Mouse (Mus musculus): ENCODE data around the gene Agbl4.

Gene Agbl4

DNA sequence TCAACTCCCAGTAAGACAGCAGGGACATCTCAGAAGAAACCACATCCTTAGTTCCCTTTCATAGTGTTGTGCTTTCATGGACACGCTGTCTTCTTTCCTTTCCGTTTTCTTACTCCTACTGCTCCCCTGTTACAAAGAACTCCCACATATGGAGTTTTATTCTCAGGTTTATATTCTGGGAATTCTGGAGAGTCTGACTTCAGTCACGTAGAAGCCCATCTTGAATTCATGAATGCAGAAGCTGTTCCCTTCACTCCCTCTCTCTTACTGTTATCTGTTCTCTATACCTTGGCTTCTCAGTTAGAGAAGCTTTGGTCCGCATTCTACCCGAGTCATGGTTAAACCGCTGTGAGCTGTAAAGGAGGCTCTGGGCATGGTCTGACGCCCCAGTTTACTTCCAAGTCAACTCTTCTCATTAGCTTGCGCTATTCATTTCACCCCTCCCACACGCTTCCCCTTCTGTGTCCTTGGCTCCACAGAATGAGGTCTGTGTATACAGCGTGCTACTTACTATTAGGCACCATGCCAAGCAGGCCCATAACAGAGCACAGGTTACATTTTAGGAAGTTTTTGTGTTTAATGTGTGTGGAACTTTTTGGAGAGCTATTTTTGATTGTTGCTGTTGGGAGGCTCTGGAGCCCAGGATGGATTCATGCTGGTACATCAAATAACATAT is 1186.2 kb downstream of the Agbl4 start:
- no peak for DNase-seq (ENCODE audit: low spot score)

DNA sequence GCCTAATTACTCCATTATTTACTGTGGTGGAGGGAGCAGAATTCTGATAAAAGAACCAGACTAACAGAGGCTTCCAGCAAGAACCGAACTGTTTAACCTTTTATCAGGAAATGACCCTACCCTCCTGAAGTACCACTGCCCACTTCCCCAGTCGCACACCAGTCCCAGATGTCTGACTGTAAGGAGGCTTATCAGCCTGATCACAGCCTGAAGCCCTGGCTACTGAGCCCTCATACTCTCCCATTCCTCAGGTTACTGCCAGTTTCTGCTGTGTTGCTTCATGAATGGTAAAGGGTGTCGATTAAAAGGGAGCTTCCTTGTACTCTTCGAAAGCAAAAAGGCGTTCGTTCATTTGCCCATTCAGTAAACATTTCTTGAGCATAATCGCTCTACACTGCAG is 1186.8 kb downstream of the Agbl4 start:
- no peak for DNase-seq (ENCODE audit: low spot score)

DNA sequence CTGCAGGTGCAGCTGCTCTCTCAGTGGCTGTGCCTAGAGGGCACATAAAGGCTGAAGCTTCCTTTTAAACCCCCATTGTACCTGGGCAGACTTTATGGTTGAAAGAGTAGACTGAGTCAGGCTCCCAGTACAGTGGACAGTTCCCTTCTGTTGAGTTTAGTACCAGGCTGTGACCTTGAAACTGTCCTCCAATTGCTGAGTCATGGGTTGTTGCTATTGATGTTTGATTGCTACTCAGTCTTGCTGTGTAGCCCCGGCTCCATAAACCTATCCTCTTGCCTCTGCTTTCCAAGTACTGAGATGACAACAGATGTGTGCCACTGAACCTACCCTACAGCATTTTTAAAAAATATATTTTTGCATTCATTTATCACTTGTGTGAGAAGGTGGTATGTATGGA is 1190.8 kb downstream of the Agbl4 start:
- DNase-seq (ENCODE audit: low spot score) = no peak

DNA sequence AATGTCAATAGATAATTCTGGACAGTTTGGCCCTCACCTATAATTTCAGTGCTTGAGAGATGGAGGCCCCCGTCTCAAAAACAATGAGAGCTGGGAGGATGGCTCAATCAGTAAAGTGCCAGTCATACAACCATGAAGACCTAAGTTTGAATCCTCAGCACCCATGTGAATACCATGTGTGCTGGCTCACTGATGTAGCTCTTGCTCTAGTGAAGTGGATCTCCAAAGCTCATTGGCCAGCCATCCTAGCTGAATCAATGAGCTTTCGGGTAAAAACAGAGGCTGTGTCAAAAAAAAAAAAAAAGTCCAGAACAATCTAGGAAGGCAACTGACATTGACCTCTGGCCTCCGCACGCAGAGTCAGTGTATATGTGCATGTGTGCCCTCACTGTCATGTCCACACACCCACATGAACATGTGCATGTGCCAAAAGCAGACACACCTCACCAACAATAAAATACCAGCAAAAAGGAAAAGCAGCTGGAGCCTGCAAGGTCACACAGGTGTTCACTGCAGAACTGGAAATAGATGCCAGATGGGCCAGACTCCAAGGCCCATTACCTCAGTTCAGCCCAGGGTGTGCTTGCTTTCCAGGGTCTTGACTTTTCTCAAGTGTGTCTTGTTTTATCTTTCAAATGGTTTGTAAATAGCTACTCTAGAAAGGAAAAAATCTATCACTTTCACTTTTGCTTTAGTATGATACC is 1192.2 kb downstream of the Agbl4 start:
- no peak for DNase-seq (ENCODE audit: low spot score)

DNA sequence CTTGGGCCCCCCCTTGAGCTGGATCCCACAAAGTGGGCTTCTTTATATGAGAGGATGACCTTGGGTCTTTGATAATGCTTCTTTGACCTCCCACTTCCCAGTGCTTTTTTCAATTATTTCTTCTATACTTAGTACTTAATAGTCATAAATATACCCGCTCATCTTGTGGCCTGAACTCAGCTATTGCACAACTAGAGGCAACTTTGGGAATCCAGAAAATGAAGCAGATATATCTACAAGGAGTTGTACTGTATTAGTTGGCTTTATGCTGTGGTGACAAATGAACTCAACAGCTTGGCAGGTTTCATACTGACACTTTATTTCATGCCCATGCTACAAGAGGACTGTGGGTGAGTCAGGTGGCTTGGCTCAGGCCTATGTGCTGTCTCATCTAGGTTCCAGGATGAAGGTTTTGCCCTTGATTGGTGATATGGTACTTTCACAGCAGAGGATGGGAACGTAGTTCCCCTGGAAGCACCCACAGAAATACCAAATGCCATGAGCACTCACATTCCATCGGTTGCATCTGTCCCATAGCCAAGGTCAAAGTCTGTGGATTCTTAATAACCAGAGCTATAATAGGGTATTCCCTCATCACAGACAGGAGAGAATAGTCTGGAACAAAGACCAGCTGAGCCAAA is 1197.3 kb downstream of the Agbl4 start:
- no peak for DNase-seq (ENCODE audit: low spot score)

DNA sequence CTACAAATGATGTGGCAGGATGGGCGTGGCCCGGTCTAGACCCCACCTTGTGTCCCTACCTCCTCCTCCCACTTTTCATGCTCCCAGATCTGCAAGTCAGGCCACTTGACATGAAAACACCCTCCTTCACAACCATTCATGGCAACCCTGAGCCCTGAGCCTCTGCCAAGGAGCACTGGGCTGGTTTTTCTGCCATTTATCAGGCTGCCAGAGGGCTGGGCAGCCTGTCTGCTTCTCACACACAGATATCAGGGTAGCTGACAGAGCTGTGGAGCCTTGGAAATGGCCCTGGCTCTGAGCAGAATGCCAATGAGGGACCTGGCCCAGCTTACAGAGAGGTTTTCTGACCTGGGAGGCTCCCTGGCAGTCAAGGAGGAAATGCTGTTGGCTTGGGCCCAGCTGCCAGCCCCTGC is 1199.8 kb downstream of the Agbl4 start:
- no peak for DNase-seq (ENCODE audit: low spot score)

DNA sequence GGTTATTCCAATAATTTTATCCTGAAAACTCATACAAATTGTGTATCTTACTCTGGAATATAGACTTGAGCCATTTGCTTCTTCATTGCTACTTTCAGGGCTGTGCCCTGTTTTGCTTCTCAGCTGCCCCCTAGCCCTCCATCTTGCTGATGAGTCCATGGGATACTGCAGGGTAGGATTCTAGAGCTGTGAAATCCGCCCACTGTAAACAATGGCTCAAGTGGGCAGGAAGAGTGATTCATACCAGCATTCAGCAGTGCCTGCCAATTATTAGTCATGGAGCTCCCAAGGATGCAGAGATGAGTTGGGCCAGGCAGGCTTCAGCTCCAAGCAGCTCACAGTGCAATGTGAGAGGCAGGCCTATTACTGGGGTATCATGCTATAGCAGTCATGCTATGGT is 1200.5 kb downstream of the Agbl4 start:
- no peak for DNase-seq (ENCODE audit: low spot score)

DNA sequence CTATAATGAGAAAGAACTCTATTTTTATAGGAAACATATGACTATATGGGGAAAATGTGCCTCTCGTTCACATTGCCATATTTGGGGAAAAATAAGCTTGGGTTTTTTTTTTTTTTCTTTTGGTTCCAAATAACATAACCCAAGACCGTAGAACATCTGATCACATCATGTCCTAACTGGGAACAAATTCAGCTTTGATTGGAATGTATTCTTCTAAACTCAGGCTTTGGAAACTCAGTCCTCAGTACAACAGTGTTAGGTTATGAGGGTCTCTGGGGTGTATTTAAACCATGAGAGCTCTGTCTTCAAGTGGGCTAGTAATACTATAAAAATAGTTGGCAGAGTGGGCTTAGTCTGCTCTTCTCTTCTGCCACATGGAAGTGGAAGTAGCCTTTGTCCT is 1205.7 kb downstream of the Agbl4 start:
- DNase-seq (ENCODE audit: low spot score) = no peak

DNA sequence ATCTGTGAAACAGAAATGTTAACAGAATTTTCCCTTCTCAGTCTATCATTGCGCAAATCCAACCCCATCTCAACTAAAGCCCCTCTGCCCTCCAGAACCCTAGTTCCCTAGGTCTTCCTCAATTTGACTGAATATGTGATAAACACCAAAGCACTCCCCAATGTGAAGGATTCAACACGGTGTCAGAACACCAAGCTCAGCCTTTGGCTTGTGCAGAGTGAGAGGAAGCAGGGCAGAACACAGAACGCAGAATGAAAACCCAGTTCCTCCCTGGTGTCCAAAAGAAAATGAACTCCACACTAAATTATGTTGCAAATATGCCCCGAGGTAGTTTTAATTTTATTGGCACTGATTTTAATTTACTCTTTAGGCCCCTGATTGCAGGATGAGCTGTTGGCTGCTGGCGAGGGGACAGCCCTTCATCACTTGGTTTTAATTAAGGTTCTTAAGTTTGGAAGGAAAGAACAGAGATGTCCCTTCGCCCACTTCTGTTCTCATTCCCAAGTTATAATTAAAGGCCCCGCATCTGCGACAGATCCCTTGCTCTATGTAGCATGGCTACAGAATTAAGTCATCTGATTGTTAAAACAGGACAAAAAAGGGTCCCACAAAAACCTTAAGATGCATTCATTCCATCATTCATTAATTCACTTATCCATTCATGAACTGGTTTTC is 1210.5 kb downstream of the Agbl4 start:
- DNase-seq (ENCODE audit: low spot score) = no peak

DNA sequence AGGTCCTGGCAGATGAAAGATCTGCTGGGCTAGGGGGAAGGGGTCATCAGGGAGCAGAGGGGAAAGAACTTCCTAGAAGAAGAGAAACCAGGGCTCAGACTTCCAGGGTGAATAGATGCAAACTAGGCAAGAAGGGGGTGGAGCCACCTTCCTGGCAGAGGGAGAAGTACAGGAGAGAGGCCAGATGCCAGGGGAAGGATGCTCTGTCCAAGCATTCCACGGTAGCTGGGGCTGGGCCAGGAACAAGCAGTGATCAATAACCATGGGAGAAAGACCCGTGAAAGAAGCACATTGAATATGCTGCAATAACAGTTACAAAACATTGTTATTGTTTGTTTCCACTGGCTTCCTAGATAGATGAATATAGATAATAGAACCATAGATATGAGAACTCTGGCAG is 1224.4 kb downstream of the Agbl4 start:
- no peak for DNase-seq (ENCODE audit: low spot score)

DNA sequence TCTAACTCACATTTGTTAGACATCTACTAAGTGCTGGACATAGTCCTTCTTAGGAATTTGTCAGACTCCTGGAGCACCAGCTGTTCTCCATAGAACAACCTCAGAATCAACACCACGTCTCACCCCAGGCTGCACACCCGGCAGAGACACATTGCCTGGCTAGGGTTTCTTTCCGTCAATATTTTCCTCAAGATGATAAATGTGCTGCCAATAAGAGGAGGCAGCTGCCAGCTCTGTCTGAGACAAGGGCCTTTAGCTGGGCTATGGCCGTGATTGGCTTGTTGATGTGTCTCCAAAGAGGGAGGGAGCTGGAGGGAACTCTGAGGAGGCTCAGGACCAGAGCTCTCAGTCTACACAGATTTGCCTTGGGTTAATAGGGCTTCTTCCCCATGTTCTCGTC is 1227.5 kb downstream of the Agbl4 start:
- no peak for DNase-seq (ENCODE audit: low spot score)

DNA sequence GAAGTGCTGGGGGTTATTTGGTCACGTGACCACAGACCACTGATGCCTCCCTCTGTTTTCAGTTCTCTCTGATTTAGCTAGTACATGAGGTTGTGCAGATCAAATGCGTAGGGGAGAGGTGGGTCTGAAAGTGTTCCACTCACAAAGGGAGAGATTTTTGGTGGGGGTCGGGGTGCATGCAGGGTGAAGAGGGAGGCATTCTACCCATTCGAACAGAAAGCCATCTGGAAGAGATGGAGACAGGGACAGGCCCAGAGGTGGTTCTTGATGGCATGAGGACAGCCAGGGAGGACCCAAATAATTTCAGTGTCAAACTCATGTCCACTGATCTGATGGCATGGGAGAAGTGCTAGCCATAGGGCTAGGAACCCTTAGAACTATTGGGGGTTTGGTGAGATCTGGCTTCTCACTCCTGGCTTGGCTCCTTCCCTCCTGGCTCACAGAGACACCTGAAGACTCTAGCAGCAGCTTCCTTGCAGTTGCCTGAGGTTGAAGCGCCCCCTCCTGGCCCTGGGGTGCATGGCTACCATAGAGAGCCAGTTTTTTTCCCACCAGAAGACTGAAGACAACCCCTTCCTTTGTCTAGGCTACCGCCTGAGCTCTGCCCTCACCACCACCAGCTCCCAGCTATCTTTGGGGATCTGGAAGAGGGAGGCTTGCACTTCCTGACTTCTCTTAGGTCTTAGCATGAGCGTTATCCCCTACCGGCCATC is 1228.8 kb downstream of the Agbl4 start:
- DNase-seq (ENCODE audit: low spot score) = peak; percentile 19

DNA sequence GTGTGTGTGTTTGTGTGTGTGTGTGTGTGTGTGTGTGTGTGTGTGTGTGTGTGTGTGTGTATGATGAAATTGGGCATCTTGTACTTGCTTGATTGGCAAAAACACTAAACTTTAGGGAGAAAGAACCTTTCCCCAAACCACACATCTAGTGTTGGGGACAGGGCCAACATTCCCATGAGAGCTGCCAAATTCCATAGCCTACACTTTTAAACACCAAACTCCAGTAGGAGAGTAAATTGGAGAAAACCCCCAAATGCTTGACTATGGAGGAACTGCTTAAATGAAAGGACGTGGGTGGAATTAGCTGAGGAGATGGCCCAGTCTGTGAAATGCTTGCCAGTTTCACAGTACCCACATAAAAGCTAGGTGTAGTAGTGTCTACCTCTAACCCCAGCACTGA is 1235.2 kb downstream of the Agbl4 start:
- no peak for DNase-seq (ENCODE audit: low spot score)

DNA sequence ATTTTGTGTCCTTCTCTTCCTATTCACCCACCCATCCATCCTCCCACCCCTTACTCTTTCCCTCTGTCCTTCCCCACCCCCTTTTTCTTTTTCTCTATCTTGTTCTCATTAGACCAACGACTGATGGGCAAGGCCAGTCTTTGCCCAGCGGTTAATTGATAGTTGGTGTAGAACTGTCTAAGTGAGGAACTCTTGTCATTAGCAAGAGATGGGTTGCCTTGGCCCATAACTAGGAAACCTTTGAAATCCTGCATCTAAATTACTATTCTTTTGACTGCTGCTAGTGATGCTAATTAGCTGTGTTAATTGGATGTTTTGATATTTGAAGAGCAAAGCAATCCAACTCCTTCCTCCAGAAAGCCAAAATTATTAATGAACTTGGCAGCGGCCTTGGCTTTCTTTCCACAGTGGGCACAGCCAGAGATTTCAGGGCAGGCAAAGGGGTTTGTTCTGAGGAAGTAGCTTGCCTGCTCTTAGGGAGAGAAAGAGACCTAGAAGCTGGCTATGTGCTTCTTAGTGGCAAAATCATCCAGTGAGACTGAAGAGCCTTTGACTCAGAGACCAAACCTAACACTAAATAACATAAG is 1238.2 kb downstream of the Agbl4 start:
- no peak for DNase-seq (ENCODE audit: low spot score)

DNA sequence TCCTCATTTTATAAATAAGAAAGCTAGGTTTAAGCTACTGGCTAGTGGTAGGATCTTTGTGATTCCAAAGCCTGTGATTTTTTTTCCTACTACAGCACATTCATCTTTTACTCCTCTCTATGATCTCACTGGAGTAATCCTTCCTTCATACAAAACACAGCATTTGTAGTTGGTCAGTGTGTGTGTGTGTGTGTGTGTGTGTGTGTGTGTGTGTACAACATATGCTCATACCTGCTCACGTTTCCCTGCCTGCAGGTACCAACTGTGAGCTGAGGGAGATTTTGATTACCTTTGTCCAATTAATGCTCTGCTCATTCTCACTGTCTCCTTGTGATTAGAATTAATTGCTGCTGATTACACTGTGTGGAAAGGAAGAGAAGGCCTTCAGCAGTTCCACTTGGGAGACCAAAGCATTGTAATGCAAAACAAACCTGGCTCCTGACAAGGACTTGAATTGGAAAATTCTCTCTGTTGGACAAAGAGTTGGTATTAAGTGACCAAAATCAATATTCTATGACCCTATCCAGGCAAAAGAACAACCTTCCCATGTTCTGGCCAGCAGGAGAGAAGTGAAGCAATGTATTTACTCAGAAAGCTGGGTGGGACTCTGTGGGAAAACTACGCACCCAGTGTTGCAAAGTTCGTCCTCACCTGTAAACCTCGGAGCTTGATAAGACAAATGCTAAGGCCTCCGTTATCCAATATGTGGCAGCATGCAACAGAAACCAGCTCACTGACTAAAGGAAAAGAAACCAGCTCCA is 1241.7 kb downstream of the Agbl4 start:
- no peak for DNase-seq (ENCODE audit: low spot score)

DNA sequence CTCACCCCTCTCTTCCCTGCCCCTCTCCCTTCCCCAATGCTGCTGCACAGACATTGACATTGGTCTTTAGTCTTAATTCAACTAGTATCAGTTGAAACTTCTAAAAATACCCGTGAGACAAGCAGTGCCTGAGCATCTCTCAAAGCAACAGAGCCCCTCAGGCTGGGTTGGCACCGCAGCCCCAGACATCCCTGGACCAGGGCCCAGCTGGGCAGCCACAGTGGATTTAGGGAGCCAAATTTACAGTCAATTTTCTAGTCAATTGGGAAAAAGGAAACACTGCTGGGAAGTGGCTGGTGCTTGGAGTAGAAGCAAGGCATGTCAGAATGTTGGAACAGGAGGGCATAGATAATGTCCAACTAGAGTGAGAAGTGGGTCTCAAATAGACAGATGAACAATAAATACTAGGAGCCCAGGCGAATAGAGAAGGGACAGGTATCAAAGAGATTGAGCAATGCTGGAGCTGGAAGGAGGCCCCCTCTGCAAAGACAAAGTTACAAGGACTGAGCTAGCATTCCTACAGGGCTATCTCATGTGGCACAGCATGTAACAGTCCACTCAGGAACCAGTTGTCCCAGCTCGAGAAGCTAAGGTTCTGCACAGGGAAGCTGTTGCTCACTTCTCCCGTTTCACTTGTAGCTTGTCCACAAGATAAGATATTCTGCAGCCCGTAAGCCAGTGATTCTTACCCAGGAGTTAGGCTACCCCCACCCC is 1247.8 kb downstream of the Agbl4 start:
- DNase-seq (ENCODE audit: low spot score) = no peak

DNA sequence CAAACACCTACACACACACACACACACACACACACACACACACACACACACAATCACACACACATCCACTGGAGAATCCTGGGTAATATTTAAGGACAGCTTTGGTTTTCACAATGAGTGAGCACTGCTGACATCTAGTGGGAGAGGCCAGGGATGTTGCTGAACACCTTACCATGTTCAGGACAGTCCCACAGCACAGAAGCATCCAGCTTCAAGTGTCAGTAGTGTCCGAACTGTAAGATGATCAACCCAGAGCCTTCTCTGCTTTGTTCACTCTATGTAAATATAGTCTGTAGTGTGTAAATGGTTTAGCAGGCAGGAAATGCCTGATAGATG is 1248.3 kb downstream of the Agbl4 start:
- no peak for DNase-seq (ENCODE audit: low spot score)

DNA sequence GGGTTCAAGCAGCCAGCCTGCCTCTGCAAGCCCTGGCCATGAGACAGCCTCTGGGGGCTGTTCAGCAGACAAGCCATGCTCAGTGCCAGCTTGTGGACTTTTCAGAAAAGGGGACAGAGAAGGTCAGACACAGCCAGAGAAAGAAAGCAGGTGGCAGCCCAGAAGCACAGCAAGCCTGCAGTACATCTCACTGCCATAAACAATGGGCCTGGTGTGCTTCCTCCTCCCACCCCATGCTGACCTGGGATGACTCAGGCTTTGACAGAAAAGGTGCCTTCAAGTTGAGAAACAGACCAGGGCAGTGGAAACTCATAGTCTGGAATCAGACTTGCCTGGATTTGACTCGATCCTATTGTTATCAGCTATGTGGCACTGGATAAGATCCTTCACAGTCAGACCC is 1256.0 kb downstream of the Agbl4 start:
- DNase-seq (ENCODE audit: low spot score) = no peak

DNA sequence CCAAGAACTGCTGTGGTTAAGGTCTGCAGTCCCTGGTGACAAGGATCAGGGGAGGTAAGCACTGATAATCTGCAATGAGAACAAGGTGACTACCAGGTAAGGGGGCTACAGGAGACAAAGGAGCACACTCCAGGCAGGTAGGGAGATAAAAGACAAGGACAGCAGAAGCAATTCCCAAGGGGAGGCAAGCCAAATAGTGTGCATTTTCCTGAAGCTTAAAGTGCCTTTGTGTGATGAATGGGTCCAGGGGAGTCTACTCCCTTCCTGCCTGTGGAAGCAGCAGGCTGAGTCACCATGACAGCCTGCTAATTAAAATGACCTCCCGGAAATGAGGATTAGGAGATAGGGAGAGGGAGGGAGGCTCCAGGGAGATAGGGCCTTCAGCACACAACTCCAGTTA is 1266.3 kb downstream of the Agbl4 start:
- DNase-seq (ENCODE audit: low spot score) = no peak

DNA sequence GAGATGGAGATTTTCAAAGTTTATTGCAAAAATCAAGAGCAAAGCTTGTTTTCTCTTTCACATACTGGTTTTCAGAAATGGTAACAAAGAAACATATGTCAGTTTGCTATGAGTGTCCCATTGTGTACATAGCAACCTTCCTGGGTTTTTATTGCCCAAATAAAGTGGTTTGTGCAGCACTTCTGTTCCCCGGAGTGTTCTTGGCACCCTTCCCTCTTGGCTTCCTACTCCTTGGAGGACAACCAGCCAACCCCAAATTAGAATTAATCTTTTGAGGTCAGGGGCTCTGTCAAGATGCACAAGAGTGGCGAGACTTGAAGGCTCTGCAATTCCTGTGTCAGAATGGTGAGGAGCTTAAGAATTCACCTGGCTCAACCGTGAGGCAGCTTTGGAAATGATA is 1266.7 kb downstream of the Agbl4 start:
- DNase-seq (ENCODE audit: low spot score) = no peak

DNA sequence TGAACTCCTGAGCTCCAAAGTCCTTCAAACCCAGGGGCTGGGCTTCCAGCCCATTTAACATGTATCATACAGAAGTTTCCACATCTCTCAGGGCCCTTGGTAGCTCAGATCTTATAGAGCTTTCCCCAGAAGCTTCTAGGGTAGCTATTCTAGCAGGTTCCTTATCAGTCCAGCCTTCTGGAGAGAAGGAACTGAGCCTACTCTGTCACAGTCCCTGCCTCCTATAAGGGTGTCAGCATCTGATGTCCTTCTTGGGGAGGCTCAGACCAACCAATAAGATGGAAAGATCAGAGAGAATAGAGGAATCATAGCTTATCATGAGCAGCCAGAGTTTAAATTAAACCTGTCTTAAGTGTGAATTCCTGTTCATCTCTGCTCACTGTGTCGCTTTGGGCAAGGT is 1269.3 kb downstream of the Agbl4 start:
- DNase-seq (ENCODE audit: low spot score) = no peak

All from spleen, adult 12 weeks (tissue).